Mouse (Mus musculus): Measurements from ENCODE around the gene D7Ertd443e. TPM values are rescaled to one million over a fixed set of nuclear protein-coding genes. Genes with fewer than 3 reads are reported as not detected.

Gene D7Ertd443e
- total and polyA plus RNA-seq, 3 experiments, result not detected

DNA sequence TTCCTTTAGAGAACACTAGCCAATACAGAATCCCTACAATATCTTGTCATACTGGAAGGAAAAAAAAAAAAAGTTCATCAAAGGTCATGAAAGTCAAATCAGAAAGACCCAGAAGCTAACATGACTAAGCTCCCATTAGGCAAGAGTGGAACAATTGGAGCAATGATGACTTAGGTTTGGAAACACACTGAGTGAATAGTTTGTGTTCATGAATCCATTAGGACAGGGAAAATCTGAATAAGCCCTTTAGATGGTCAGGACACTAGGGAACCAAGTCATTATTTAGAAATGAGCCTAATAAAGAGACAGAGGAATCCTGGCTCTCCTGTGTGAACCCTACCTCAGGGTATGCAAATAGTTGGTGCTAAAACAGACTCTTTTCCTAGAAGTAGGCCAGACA lies 148.7 kb downstream of the D7Ertd443e start:
- no peak overlapping the region for H3K27ac ChIP-seq (ENCODE audit: control insufficient read depth, low read depth, low read length)
- no peaks in the 10 kb centered on the region for H3K4me1 ChIP-seq (ENCODE audit: control insufficient read depth in 1 of 2, insufficient read depth in 2 of 2, low read length in 2 of 2)
- H3K4me3 ChIP-seq (ENCODE audit: control insufficient read depth in 1 of 2, insufficient read depth in 1 of 2, low read depth in 2 of 2, low read length in 2 of 2), result no peak overlapping the region
- no peaks in the 10 kb centered on the region for H3K36me3 ChIP-seq (ENCODE audit: control insufficient read depth in 1 of 2, insufficient read depth in 2 of 2, low read length in 2 of 2)
- no peaks in the 10 kb centered on the region for H3K79me2 ChIP-seq (ENCODE audit: control insufficient read depth, insufficient read depth, low read length, poor library complexity)
- no peak overlapping the region for H3K9ac ChIP-seq (ENCODE audit: control insufficient read depth, low read depth, low read length, poor library complexity, severe bottlenecking)
- TF ChIP-seq NRF1 (IDR thresholded peaks at IDR 0.05; ENCODE audit: insufficient read depth, low read depth, low read length, poor library complexity, severe bottlenecking) (no peak), KAT2A (conservative IDR thresholded peaks at IDR 0.05; ENCODE audit: low read depth, low read length) (no peak), MXI1 (IDR thresholded peaks at IDR 0.05; ENCODE audit: low read depth, low read length) (no peak), ZKSCAN1 (IDR thresholded peaks at IDR 0.05; ENCODE audit: low read depth, low read length) (no peak), EP300 (IDR thresholded peaks at IDR 0.05; ENCODE audit: low read depth in 1 of 2, low read length in 2 of 2) (no peak), MYC (IDR thresholded peaks at IDR 0.05; ENCODE audit: low read depth, low read length) (no peak), GABPA (IDR thresholded peaks at IDR 0.05; ENCODE audit: low read depth, low read length) (no peak), UBTF (IDR thresholded peaks at IDR 0.05; ENCODE audit: borderline replicate concordance, insufficient read depth, low read depth, low read length) (no peak), HCFC1 (IDR thresholded peaks at IDR 0.05; ENCODE audit: low read depth, low read length) (no peak), E2F4 (IDR thresholded peaks at IDR 0.05; ENCODE audit: borderline replicate concordance, low read depth, low read length) (no peak), NELFE (IDR thresholded peaks at IDR 0.05; ENCODE audit: low read depth, low read length) (no peak), TAL1 (IDR thresholded peaks at IDR 0.05; ENCODE audit: low read length) (no peak), TBP (IDR thresholded peaks at IDR 0.05; ENCODE audit: low read depth, low read length) (no peak), BHLHE40 (IDR thresholded peaks at IDR 0.05; ENCODE audit: borderline replicate concordance, low read depth, low read length) (no peak), ELF1 (IDR thresholded peaks at IDR 0.05; ENCODE audit: low read depth, low read length) (no peak), CHD1 (IDR thresholded peaks at IDR 0.05; ENCODE audit: low read depth, low read length) (no peak), GATA1 (IDR thresholded peaks at IDR 0.05; ENCODE audit: low read depth, low read length) (no peak), SMC3 (IDR thresholded peaks at IDR 0.05; ENCODE audit: low read depth, low read length) (no peak)
- no peaks in the 10 kb centered on the region for H3K27me3 ChIP-seq (ENCODE audit: control insufficient read depth in 1 of 2, insufficient read depth in 2 of 2, low read length in 2 of 2)
- DNase-seq (ENCODE audit: low read depth, low spot score), result no peak
- H3K9me3 ChIP-seq (replicated peaks; ENCODE audit: insufficient read depth, low read length), result no peaks in the 10 kb centered on the region

DNA sequence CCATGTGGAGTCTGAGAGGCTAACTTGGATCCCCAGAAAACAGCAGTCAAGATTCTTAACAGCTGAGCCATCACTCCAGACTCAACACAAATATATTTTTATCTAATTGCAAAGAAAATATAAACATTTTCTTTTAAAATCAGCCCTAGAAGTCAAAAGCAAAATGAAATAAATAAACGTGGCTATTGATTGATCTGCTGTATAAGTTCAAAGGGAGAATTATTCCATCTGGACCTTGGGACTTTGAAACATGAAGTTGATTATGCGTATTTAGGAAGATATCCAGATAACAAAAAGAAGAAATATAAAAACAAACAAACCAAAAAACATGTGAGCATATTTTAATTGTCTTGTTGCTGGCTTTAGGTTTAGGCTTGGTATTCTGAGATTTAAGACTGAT lies 149.9 kb downstream of the D7Ertd443e start:
- Histone ChIP-seq H3K27ac (ENCODE audit: control insufficient read depth, low read depth, low read length) (no peak overlapping the region), H3K4me1 (ENCODE audit: control insufficient read depth in 1 of 2, insufficient read depth in 2 of 2, low read length in 2 of 2) (no peaks in the 10 kb centered on the region), H3K27me3 (ENCODE audit: control insufficient read depth in 1 of 2, insufficient read depth in 2 of 2, low read length in 2 of 2) (no peaks in the 10 kb centered on the region), H3K36me3 (ENCODE audit: control insufficient read depth in 1 of 2, insufficient read depth in 2 of 2, low read length in 2 of 2) (no peaks in the 10 kb centered on the region), H3K79me2 (ENCODE audit: control insufficient read depth, insufficient read depth, low read length, poor library complexity) (no peaks in the 10 kb centered on the region), H3K9ac (ENCODE audit: control insufficient read depth, low read depth, low read length, poor library complexity, severe bottlenecking) (no peak overlapping the region), H3K4me3 (ENCODE audit: control insufficient read depth in 1 of 2, insufficient read depth in 1 of 2, low read depth in 2 of 2, low read length in 2 of 2) (no peak overlapping the region), H3K9me3 (replicated peaks; ENCODE audit: insufficient read depth, low read length) (no peaks in the 10 kb centered on the region)
- TF ChIP-seq MAZ (IDR thresholded peaks at IDR 0.05; ENCODE audit: low read depth, low read length), result no peak
- no peak for TF ChIP-seq JUND (IDR thresholded peaks at IDR 0.05; ENCODE audit: low read depth, low read length)
- TF ChIP-seq ELF1 (IDR thresholded peaks at IDR 0.05; ENCODE audit: low read depth, low read length), result no peak
- no peak for TF ChIP-seq MAFK (IDR thresholded peaks at IDR 0.05; ENCODE audit: borderline replicate concordance, low read depth, low read length)
- no peak for TF ChIP-seq ETS1 (IDR thresholded peaks at IDR 0.05; ENCODE audit: low read depth, low read length)
- no peak for TF ChIP-seq USF1 (IDR thresholded peaks at IDR 0.05; ENCODE audit: low read depth, low read length)
- TF ChIP-seq CTCF (IDR thresholded peaks at IDR 0.05 in 2 of 3, conservative IDR thresholded peaks at IDR 0.05 in 1 of 3; ENCODE audit: control insufficient read depth in 1 of 3, insufficient read depth in 1 of 3, low read depth in 2 of 3, low read length in 3 of 3, poor library complexity in 1 of 3, severe bottlenecking in 1 of 3), result no peak
- no peak for TF ChIP-seq POLR2AphosphoS2 (IDR thresholded peaks at IDR 0.05; ENCODE audit: low read length)
- no peak for TF ChIP-seq TBP (IDR thresholded peaks at IDR 0.05; ENCODE audit: low read depth, low read length)
- no peak for TF ChIP-seq E2F4 (IDR thresholded peaks at IDR 0.05; ENCODE audit: borderline replicate concordance, low read depth, low read length)
- DNase-seq (ENCODE audit: low read depth, low spot score), result no peak

All from MEL (cell line).